Mouse (Mus musculus) hematopoietic stem cell, adult 5-6 weeks (primary cell): ENCODE data around the gene Mettl9. TPM values are rescaled to one million over a fixed set of nuclear protein-coding genes. Genes with fewer than 3 reads are reported as not detected.
A peak's percentile ranks its signal among the peaks of the same experiment; 100 is the strongest.
"Not testable (repeated sequence)": the region's sequence is repeated elsewhere in the genome, so short reads cannot be mapped to it uniquely, and the experiment has no call there.

ENCODE experiments used
- ATAC-seq, 2 experiments: fragments of 125-278 bp in 1 of 2; replicated peaks in 1 of 2; 2 replicates each; pipeline ENCODE4 v1.8.0; 2016 to 2017; ENCODE audit warnings: inconsistent platforms in 2 of 2, mild to moderate bottlenecking in 2 of 2, moderate number of reproducible peaks in 2 of 2, low read depth in 1 of 2, moderate TSS enrichment in 1 of 2; ENCODE audit not compliant: low FRiP score in 2 of 2, poor library complexity in 2 of 2, severe bottlenecking in 2 of 2, insufficient read depth in 1 of 2, low TSS enrichment in 1 of 2
- total RNA-seq: library from RNA; stranded (forward); fragments of 172-1452, 232-1000 nt; gene quantifications from 2 replicates; pipeline ENCODE4 v1.2.3, GENCODE M21; 2017

Mettl9 gene
- 107 and 123 TPM in 2 replicates for total RNA-seq

GRCm38 (mm10) chr7:121033856-121034652, at the start of gene Mettl9:
Gene Mettl9 (plus strand): TSS chr7:121034445.
- ATAC-seq, result peak; percentile 99

- ATAC-seq, result no peak
Observed at GRCm38 (mm10) chr7:120991191-120991590, 43.1 kb upstream of the Mettl9 start.

GRCm38 (mm10) chr7:120999021-120999530, 35.2 kb upstream of the Mettl9 start:
- ATAC-seq, result no peak

GRCm38 (mm10) chr7:121000065-121000822, 34.0 kb upstream of the Mettl9 start:
- no peak for ATAC-seq

- no peak for ATAC-seq
Observed at GRCm38 (mm10) chr7:121001879-121002278, 32.4 kb upstream of the Mettl9 start.

GRCm38 (mm10) chr7:121002407-121002928, 31.8 kb upstream of the Mettl9 start:
- no peak for ATAC-seq

- ATAC-seq, result no peak
Observed at GRCm38 (mm10) chr7:121003793-121004418, 30.3 kb upstream of the Mettl9 start.

GRCm38 (mm10) chr7:121011794-121012689, 22.2 kb upstream of the Mettl9 start:
- no peak for ATAC-seq

- no peak for ATAC-seq
Observed at GRCm38 (mm10) chr7:121014486-121014885, 19.8 kb upstream of the Mettl9 start.

GRCm38 (mm10) chr7:121018778-121019177, 15.5 kb upstream of the Mettl9 start:
- no peak for ATAC-seq

GRCm38 (mm10) chr7:121020277-121020676, 14.0 kb upstream of the Mettl9 start:
- peak; percentile 62 to 71; a peak in 3 of 4 replicates for ATAC-seq

- peak in 1 of 2 experiments; percentile 21; a peak in 1 of 4 replicates for ATAC-seq
Observed at GRCm38 (mm10) chr7:121025221-121026008, 8.8 kb upstream of the Mettl9 start.

- ATAC-seq, result no peak
Observed at GRCm38 (mm10) chr7:121026300-121026699, 7.9 kb upstream of the Mettl9 start.

GRCm38 (mm10) chr7:121029947-121030346, 4.3 kb upstream of the Mettl9 start:
- not testable (repeated sequence) for ATAC-seq

- peak in 1 of 2 experiments; percentile 25; a peak in 2 of 4 replicates for ATAC-seq
Observed at GRCm38 (mm10) chr7:121034701-121035141, 476 bp downstream of the Mettl9 start.

GRCm38 (mm10) chr7:121035161-121035721, 996 bp downstream of the Mettl9 start:
- no peak for ATAC-seq
